Mouse (Mus musculus) embryonic fibroblast, embryonic 13.5 days (primary cell): Measurements from ENCODE around the gene Pitpnc1. TPM values are rescaled to one million over a fixed set of nuclear protein-coding genes. Genes with fewer than 3 reads are reported as not detected.

ENCODE experiments used
- H3K27ac ChIP-seq: 2 replicates; pipeline ENCODE4 v1.5.1; 2012; ENCODE audit warnings: low read length, control low read depth, inconsistent platforms; ENCODE audit not compliant: insufficient read depth
- H3K4me1 ChIP-seq: 2 replicates; pipeline ENCODE4 v1.6.1; 2011; ENCODE audit warnings: low read length; ENCODE audit not compliant: control insufficient read depth, insufficient read depth
- H3K4me3 ChIP-seq: 2 replicates; pipeline ENCODE4 v1.5.1; 2011; ENCODE audit warnings: mild to moderate bottlenecking, control low read depth, low read length; ENCODE audit not compliant: insufficient read depth
- CTCF ChIP-seq: IDR thresholded peaks from 2 replicates; pipeline ENCODE4 v1.5.1; 2011; ENCODE audit warnings: mild to moderate bottlenecking, control low read depth, low read length, moderate library complexity, borderline replicate concordance; ENCODE audit not compliant: insufficient read depth
- POLR2A ChIP-seq: IDR thresholded peaks from 2 replicates; pipeline ENCODE4 v1.6.1; 2011; ENCODE audit warnings: low read depth, mild to moderate bottlenecking, control low read depth, low read length, moderate library complexity
- polyA plus RNA-seq: library from polyadenylated mRNA; stranded (reverse); fragments of >200 nt; gene quantifications from 2 replicates; pipeline ENCODE4 v1.2.4, GENCODE M21; 2011; ENCODE audit warnings: low read depth; ENCODE audit not compliant: missing spikeins, insufficient read length

Gene Pitpnc1
- polyA plus RNA-seq, 1 experiment, result 19.8 TPM

DNA sequence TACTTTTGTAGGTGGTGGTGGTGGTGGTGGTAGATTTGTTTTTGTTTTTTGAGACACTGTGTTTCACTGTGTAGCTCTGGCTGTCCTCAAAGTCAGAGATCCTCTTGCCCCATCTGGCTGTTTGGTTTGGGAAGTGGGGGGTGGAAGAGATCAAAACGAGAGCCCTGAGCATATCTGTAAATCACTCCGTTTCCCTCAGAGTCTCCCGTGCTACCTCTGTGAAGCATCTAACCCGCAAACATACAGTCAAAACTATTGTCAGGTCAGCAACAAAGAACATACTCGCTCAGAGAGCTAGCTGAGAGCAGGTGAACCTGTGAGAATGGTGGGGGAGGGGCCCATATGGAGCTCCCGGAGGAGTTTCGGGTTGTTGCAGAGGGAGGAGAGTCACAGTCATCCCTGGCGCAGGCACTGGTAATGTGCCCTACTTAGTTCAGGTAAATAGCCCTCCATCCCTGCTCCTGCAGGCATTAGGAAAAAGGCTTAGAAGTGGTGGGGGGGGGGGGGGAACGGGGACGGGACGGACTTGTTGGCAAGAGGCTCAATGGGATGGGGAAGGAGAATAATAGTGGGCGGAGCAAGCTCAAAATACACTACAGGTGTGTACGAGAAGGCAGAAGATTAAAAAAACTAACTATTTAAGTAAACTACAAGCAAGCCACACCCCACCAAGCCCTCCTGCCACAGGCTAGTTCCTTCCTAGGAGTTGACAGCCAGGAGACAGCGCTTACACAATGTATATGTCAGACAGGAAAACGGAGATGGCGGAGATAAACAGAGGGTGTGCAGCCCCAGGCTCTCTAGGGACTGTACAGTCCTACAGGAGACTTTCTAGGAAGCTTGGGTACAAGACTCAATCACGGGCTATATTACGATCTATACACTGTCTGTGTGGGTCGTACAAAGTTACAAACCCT is 15.7 kb downstream of the Pitpnc1 start:
- TF ChIP-seq POLR2A (no peak), CTCF (no peak)

DNA sequence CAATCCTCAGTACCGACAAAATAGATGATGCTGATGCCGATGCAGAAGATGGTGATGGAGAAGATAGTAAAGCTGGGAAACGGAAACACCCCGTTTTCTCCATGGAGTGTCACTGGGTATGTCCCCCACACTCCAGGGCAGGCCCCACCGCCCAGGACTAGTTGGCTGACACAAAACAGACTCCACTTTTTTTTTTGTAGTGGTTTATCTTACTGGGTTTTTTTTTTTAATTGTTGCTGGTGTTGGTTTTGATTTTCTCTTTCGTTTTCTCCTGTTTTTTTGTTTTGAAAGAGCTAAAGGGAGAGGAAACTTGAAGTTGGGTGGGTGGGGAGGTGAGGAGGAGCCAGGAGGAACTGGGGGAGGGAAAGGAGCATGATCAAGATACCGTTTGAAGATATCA is 18.4 kb downstream of the Pitpnc1 start:
- no peak for TF ChIP-seq CTCF
- TF ChIP-seq POLR2A, result no peak
- 0 out of 2 replicates have a peak, but pooled peaks cover 5% of the 10 kb centered on the region for H3K4me1 ChIP-seq

More for the DNA sequence above, 15.7 kb downstream of the Pitpnc1 start:
- Histone ChIP-seq H3K4me1 (0 out of 2 replicates have a peak, but pooled peaks cover 9% of the 10 kb centered on the region), H3K27ac (no peak overlapping the region), H3K4me3 (no peak overlapping the region)

DNA sequence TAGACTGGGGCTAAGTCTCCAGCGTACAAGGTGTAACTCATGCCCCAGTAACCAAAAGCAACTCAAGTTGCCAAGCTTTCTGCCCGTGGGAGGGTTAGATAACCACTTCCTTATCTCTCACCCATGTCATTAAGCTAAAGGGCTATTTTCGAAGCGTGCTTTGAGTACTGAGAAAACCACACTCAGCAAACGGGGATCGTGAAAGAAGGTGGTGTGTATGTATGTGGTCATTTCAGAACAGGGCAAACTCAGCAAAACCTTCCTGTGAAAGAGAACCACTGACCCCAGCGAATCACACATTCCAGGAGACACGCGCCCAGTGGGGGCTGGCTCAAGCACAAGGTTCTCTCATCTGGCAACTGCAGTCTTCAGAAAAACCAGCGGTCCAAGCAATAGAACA is 19.4 kb downstream of the Pitpnc1 start:
- no peak overlapping the region for H3K4me3 ChIP-seq
- no peak for TF ChIP-seq POLR2A
- TF ChIP-seq CTCF, result no peak
- no peak overlapping the region for H3K27ac ChIP-seq
- H3K4me1 ChIP-seq, result 0 out of 2 replicates have a peak, but pooled peaks cover 5% of the 10 kb centered on the region

More for the DNA sequence above, 18.4 kb downstream of the Pitpnc1 start:
- no peak overlapping the region for H3K4me3 ChIP-seq
- H3K27ac ChIP-seq, result no peak overlapping the region

DNA sequence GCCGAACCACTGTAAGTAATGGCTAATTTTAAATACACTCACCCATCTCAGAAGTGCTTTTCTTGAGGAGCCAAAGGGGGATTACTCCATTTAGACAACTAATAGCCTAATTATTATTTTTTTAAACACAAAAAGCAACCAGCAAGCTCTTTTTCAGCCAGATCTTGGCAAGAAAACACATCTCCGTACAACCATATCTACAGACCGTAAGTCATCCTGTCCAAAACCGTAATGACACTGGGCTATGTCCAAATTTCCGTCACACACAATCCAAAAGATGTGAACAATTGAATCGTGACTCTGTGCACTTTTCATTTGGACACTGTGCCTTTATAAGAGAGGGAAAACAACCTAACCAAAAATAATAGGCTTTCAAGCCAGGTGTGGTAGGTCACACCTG is 20.4 kb downstream of the Pitpnc1 start:
- no peak overlapping the region for H3K4me3 ChIP-seq
- H3K27ac ChIP-seq, result no peak overlapping the region
- TF ChIP-seq POLR2A, result no peak
- TF ChIP-seq CTCF, result no peak
- 0 out of 2 replicates have a peak, but pooled peaks cover 5% of the 10 kb centered on the region for H3K4me1 ChIP-seq

DNA sequence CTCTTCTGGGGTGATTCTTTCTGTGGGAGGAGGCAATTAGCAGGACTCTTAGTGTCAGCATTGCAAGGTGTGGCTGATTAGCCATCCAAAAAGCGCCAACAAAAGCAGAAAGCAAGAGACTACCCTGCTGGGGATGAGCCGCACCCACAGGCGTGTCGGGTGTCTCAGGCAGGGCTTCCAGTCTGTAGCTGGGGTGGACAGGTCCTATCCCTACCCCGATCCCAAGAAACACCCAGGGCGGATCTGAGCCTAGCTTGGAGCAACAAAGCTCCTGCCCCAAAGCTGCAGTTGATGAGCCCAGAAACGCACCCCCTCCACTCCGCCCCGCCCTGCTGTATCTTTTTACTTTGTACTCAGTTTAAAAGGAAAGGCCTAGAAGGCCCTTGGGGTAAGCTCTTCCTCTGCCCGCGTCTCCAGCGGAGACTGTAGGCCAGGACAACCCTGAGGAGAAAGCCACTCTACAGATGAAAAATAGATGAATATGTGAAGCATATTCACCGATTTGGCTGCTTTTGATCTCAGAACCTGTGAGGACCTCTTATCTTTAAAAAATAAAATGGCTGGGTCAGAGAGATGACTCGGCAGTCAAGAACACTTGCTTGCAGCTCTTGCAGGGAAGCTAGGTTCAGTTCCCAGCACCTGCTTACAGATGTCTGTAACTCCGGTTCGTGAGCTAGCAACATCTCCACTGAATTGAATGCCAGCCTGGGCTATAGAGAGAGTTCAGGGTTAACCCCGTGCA is 21.2 kb downstream of the Pitpnc1 start:
- no peak overlapping the region for H3K27ac ChIP-seq
- TF ChIP-seq CTCF, result no peak
- no peak for TF ChIP-seq POLR2A
- H3K4me3 ChIP-seq, result no peak overlapping the region
- 0 out of 2 replicates have a peak, but pooled peaks cover 5% of the 10 kb centered on the region for H3K4me1 ChIP-seq

DNA sequence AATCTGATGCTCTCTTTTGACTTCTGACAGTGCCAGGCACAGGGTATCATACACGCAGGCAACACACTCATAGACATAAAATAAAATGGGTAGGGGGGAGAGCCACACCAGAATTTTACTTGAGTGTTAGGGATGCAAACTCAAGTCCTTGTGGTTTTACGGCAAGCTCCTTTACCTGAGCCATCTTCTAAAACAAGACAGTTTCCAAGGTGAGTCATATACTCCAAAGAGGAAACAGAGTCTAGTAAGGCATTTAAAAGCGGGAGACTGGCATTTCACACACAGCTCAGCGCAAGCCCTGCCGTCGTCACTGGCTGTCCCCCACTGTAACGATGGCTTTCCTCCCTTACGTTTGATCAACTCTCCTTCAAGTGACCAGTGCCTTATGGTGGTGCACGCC is 22.6 kb downstream of the Pitpnc1 start:
- Histone ChIP-seq H3K4me1 (0 out of 2 replicates have a peak, but pooled peaks cover 5% of the 10 kb centered on the region), H3K4me3 (no peak overlapping the region), H3K27ac (no peak overlapping the region)
- TF ChIP-seq CTCF (no peak), POLR2A (no peak)

DNA sequence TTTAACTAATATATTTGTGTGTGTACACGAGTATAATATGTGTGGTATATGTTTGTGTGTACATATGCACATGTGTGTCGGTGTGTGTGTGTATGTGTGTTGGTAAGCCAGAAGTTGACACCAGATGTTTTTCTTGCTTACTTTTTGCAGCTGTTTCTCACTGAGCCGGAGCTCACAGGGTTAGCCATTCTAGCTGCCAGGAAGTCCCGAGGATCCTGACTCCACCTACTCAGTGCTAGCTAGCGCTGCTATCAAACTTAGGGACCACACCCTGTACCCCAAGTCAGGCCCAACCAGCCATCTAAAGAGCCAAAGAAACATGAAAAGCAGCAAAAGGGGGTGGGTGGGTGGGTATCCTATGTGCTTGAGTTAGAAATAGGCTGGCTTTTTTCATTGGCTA is 23.1 kb downstream of the Pitpnc1 start:
- H3K27ac ChIP-seq, result no peak overlapping the region
- TF ChIP-seq CTCF, result no peak
- no peak for TF ChIP-seq POLR2A
- 0 out of 2 replicates have a peak, but pooled peaks cover 5% of the 10 kb centered on the region for H3K4me1 ChIP-seq
- no peak overlapping the region for H3K4me3 ChIP-seq

DNA sequence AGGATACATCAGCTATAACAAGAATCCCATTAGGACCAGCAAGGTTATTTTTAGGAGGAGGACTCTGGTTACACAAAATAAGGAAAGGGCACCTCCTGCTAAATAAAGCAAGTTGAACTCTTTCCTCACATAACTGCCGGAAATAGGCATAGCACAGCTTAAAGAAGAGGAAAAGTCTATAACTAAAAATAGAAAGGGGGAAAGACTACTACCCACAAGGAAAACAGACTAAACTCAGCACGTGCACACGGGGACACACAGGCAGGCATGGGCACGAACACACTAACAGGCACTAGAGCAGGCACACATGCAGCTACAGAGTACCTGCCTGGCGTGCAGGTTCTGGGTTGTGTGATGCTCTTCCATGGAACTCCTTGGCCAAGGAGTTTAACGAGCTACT is 23.8 kb downstream of the Pitpnc1 start:
- H3K4me3 ChIP-seq, result no peak overlapping the region
- no peak overlapping the region for H3K27ac ChIP-seq
- TF ChIP-seq CTCF (no peak), POLR2A (no peak)
- 0 out of 2 replicates have a peak, but pooled peaks cover 5% of the 10 kb centered on the region for H3K4me1 ChIP-seq

DNA sequence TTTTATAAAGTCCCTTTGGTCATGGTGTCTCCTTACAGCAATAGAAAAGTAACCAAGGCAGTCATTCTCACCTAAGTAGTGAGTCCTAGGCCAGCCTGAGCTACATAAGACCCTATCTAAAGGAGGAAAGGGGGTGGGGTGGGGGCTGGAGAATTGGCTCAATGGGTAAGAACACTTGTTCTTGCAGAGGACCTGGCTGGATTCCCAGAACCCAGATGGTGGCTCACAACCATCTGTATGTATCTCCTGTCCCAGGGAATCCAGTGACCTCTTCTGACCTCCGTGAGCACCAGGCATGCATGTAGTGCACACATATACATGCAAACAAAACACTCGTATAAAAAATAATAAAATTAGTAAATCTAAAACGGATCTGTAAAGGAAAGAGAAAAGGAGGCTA is 24.8 kb downstream of the Pitpnc1 start:
- Histone ChIP-seq H3K4me3 (no peak overlapping the region), H3K4me1 (no peaks in the 10 kb centered on the region), H3K27ac (no peak overlapping the region)
- TF ChIP-seq POLR2A, result no peak
